Mouse (Mus musculus) E14TG2a.4 (cell line): ENCODE measurements at regions not wholly inside any gene's neighbourhood (a gene's known extent, or its start where the extent isn't known, plus 50 kb on each side); places are given as distances from the start of the nearest gene placed in this dataset.

ENCODE experiments used
- CTCF ChIP-seq: conservative IDR thresholded peaks from 2 replicates; pipeline ENCODE4 v1.5.1; 2014; ENCODE audit warnings: low read length
- POU5F1 ChIP-seq: IDR thresholded peaks from 2 replicates; pipeline ENCODE4 v1.6.1; 2014; ENCODE audit warnings: low read length, borderline replicate concordance

DNA sequence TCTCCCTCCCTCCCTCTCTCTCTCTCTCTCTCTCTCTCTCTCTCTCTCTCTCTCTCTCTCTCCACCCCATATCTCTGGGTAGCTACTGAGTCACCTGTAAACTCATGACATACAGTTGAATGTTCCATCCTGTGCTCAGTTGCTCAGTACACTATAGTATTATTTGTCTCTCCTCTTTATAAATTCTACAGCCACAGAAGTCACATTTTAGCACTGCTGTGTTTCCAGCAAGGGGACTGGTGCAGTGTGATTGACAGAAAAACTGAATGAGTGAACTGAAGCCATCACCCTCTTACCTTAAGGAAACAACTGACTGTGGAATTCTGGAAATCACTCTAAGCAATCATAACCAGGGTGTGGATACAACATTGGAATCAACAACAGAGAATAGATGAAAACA is 1713.3 kb upstream of the Gm37988 start:
- no peak for TF ChIP-seq CTCF
- no peak for TF ChIP-seq POU5F1
